Mouse (Mus musculus) T-cell, adult 66 days (primary cell): ENCODE measurements around the gene Zfp952. TPM values are rescaled to one million over a fixed set of nuclear protein-coding genes. Genes with fewer than 3 reads are reported as not detected.

Experiments used
- total RNA-seq, 2 experiments: library from RNA; stranded (reverse); gene quantifications; 3 replicates in 1 of 2; 4 replicates in 1 of 2; pipeline ENCODE4 v1.2.4; 2023

The Zfp952 gene
- 10 to 100 TPM; 14.3 to 15.0 TPM for total RNA-seq

DNA sequence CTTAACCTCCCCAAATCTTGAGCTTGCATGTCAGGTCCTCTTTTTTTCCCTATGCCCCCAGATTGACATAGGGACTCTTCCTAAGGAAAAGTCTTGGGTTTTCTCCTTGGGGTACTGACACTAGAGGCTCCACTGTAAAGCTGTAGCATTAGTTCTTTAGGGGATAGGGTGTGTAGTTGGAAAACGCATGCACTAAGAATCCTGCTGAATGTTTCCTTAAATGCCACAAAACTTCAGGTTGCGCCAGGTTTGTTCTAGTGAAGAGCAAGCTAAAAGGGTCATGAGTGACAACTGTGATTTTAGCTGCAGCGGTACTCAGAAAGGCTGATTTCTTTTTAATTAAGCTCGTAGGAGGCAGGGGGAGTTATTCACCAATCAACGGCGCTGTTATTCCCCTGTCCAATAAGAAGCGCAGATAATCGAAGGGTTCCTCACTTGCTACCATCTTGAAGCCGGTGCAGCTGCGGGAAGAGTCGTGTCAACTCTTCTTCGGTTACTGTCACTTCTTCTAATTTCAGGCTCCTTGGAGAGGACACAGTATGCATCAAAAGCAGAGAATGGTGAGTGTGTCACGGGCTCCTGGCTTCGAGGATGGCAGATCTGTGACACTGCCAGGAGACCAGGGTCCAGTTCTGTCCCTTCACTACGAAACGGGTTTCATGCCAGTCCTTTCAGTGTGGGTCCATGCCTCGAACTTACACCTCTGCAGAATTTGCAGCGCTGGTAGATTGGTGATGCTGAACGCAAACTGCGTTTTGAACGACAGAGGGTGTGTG, at the start of gene Zfp952:
TSS of gene Zfp952 (plus strand) at position 431 of the 776 bp plus-strand sequence.

DNA sequence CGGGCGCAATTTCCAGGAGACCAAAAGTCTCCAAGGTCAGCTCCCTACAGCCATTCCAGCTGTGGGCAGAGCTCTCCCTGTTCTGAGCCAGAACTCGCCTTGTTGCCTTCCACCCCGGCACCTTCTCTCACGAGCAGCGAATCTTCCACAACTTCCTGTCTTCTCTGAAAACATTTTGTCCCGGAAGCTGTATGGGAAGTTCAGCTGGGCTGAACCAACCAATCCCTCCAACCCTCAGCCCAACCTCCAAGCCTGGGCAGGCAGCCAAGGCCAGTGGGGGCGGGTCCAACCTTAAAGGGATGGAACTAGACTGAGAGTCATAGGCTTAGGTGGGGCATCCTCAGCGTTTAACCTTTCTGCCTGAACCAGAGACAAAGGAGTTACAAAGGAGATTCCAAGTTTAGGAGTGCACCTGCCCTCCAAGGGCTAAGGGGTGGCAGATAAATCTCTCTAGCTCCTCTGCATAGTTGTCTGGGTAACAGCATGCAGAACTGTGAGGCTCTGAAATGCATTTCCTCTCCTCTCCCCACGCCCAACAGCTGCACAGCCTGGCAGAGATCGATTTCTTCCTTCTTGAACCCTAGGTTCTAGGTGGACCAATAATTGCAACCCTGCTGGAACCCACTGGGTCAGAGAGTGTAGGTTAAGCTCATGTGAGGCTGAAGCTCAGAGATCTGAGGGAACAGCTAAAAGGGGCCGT, 45.6 kb upstream of the Zfp952 start, which contains the start of gene Cyp4f13:
TSS of gene Cyp4f13 (minus strand) at position 188 of the 700 bp plus-strand sequence.

DNA sequence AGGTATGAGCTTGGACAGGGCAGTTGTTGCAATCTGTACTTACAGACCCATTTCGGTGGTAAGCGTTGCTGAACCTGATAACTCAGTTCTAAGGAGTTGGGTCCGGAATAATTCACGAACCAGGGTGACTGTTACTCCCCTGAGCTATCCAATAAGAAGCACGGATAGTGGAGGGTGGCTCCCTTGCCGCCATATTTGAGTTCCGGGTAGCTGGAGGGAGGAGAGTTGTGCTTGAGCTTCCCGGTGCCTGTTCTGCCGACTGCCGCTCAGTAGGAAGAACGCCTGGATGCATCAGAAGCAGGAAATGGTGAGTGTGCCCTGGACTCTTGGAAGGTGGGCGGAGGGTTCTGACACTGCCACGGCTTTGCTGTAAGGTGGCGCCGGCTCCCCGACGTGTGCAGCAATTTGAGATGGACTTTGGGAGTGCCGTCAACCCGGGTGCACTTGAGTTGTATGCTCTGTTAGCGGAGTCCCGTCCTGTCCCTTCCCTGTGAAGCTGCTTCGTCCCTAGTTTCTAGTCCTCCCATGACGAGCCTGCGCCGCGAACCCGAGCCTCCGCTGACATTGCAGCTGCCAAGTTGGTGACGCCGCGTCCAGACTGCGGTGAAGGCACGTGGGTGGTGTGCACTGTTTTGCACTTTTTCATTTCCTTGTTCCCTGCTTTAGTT, 27.2 kb upstream of the Zfp952 start, which contains the start of gene Zfp472:
TSS of gene Zfp472 (plus strand) at position 192 of the 668 bp plus-strand sequence.

DNA sequence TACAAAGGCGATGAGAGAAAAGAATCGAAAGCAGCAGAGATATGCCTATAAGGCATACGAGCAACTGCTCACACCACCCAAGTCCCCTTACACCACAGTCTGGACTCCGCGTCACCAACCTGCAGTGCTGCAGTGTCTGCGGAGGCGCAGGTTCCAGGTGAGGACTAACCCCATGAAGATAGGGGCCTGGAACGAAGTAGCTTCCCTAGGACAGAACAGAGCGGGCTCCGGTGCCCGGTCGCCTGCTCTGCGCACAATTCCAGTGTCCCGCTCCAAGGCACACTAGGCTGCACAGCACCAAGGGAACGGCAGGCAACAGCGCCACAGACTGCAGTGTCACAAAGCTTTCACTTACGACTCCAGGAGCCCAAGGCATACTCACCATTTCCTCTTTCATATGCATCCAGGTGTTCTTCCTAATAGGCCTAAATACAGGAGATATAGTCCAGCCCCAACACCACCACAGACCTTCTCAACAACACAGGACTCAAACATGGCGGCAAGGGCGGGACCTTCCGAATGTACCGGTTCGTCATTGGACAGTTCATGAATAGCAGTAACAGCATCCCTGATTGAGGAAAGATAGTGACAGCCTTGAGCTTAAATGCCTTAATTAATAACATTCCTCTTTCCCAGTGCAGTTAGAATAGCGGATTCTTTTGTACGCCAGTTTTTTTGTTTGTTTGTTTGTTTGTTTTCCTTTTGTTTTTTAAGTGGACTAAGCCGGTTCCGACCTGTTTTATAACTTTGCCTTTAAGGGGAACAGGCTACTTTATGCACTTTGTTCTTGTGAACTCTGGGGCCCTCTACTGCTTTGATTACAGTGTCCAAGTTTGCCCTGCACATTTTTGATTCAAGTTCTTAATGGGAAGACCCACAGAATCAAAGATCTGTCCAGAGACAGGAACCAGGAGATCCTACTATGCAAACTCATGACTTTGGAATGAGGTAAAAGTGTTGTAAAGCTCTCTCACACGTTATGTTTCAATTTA, 40.3 kb downstream of the Zfp952 start, which contains the start of gene Zfp763:
TSS of gene Zfp763 (minus strand) at position 503 of the 992 bp plus-strand sequence.

Other genes with a start within 250 kb of the Zfp952 start
- gene Zfp871, start 204.8 kb upstream of the Zfp952 start, total RNA-seq = 10 to 100 TPM; 88.9 to 95.9 TPM
- gene Zfp811, start 183.2 kb upstream of the Zfp952 start, total RNA-seq = 1 to 10 TPM; 1.3 to 2.1 TPM
- gene Zfp799, start 162.9 kb upstream of the Zfp952 start, total RNA-seq = 10 to 100 TPM; 10.4 to 11.3 TPM
- 1 to 10 TPM in 1 of 2 experiments, under 1 TPM in 1; 0.89 to 2.3 TPM for gene Zfp870, start 101.5 kb upstream of the Zfp952 start, total RNA-seq
- not detected for gene Cyp4f14, start 75.8 kb upstream of the Zfp952 start, total RNA-seq
- gene Cyp4f13, start 45.7 kb upstream of the Zfp952 start, total RNA-seq = 10 to 100 TPM; 77.5 to 83.8 TPM
- gene Zfp472, start 27.3 kb upstream of the Zfp952 start, total RNA-seq = 10 to 100 TPM; 23.1 to 30.3 TPM
- gene Zfp763, start 40.3 kb downstream of the Zfp952 start, total RNA-seq = 1 to 10 TPM; 7.7 to 9.2 TPM
- not detected for gene 4921501E09Rik, start 74.9 kb downstream of the Zfp952 start, total RNA-seq
- 1 to 10 TPM; 3.6 to 5.0 TPM for gene Zfp563, start 96.2 kb downstream of the Zfp952 start, total RNA-seq
- gene Morc2b, start 146.6 kb downstream of the Zfp952 start, total RNA-seq = not detected
- gene Olfr55, start 175.3 kb downstream of the Zfp952 start, total RNA-seq = not detected
- gene Olfr239, start 198.2 kb downstream of the Zfp952 start, total RNA-seq = not detected
- not detected for gene Olfr1564, start 228.6 kb downstream of the Zfp952 start, total RNA-seq